Mouse (Mus musculus) MEL-GATA-1-ER (cell line): ENCODE data around the gene Lingo2.
"Not testable (repeated sequence)": the region's sequence is repeated elsewhere in the genome, so short reads cannot be mapped to it uniquely, and the experiment has no call there.

Experiments used
- DNase-seq: peaks from one replicate; pipeline ENCODE4 v3.0.0-alpha.2; 2012; ENCODE audit warnings: low read depth; ENCODE audit errors: extremely low read depth

The Lingo2 gene

GRCm38 (mm10) chr4:36081095-36081852 is 870.3 kb downstream of the Lingo2 start:
- DNase-seq: no peak

GRCm38 (mm10) chr4:36078910-36079525 is 872.5 kb downstream of the Lingo2 start:
- no peak for DNase-seq

GRCm38 (mm10) chr4:36064701-36065100 is 886.8 kb downstream of the Lingo2 start:
- not testable (repeated sequence) for DNase-seq

- no peak for DNase-seq
Observed at GRCm38 (mm10) chr4:36052791-36053376, 898.7 kb downstream of the Lingo2 start.

GRCm38 (mm10) chr4:36040361-36040760 is 911.2 kb downstream of the Lingo2 start:
- DNase-seq: no peak

GRCm38 (mm10) chr4:36038742-36039141 is 912.8 kb downstream of the Lingo2 start:
- DNase-seq: no peak

- no peak for DNase-seq
Observed at GRCm38 (mm10) chr4:36032039-36032438, 919.5 kb downstream of the Lingo2 start.

- no peak for DNase-seq
Observed at GRCm38 (mm10) chr4:36014181-36014580, 937.4 kb downstream of the Lingo2 start.

GRCm38 (mm10) chr4:35992005-35992763 is 959.4 kb downstream of the Lingo2 start:
- no peak for DNase-seq

GRCm38 (mm10) chr4:35986012-35986411 is 965.5 kb downstream of the Lingo2 start:
- DNase-seq: no peak

GRCm38 (mm10) chr4:35963532-35963931 is 988.0 kb downstream of the Lingo2 start:
- no peak for DNase-seq

- DNase-seq: no peak
Observed at GRCm38 (mm10) chr4:35951894-35952293, 999.7 kb downstream of the Lingo2 start.

GRCm38 (mm10) chr4:35951251-35951650 is 1000.3 kb downstream of the Lingo2 start:
- DNase-seq: no peak

- no peak for DNase-seq
Observed at GRCm38 (mm10) chr4:35934056-35934661, 1017.4 kb downstream of the Lingo2 start.

- DNase-seq: no peak
Observed at GRCm38 (mm10) chr4:35927722-35928121, 1023.8 kb downstream of the Lingo2 start.

GRCm38 (mm10) chr4:35917453-35917852 is 1034.1 kb downstream of the Lingo2 start:
- DNase-seq: no peak

- no peak for DNase-seq
Observed at GRCm38 (mm10) chr4:35897769-35898564, 1053.6 kb downstream of the Lingo2 start.

GRCm38 (mm10) chr4:35885591-35886542 is 1065.7 kb downstream of the Lingo2 start:
- no peak for DNase-seq

- no peak for DNase-seq
Observed at GRCm38 (mm10) chr4:35884946-35885460, 1066.5 kb downstream of the Lingo2 start.
